Mouse (Mus musculus): ENCODE measurements around the gene Gpr153. TPM values are rescaled to one million over a fixed set of nuclear protein-coding genes. Genes with fewer than 3 reads are reported as not detected.
"Not testable (repeated sequence)": the region's sequence is repeated elsewhere in the genome, so short reads cannot be mapped to it uniquely, and the experiment has no call there.

Gene Gpr153
- 2.9 and 3.1 TPM in 2 replicates for polyA plus RNA-seq (2015; fragmentation: Nextera tagmentation; extraction: Ambion mirVana)

GRCm38 (mm10) chr4:152273621-152274236 lies at the start of gene Gpr153:
TSS of gene Gpr153 (plus strand) at chr4:152274232.
- Histone ChIP-seq H3K9me3 (ENCODE audit: control insufficient read depth) (no peaks in the 10 kb centered on the region), H3K27ac (ENCODE audit: low read depth, low read length) (peak within 1 kb of the TSS; percentile 29; the same call in 1 of the 2 replicates), H3K9ac (ENCODE audit: low read depth, low read length) (peak within 1 kb of the TSS; percentile 54), H3K4me1 (replicated peaks; ENCODE audit: control insufficient read depth, insufficient read depth, low read length) (no peaks in the 10 kb centered on the region), H3K4me2 (replicated peaks; ENCODE audit: low read depth) (peak within 1 kb of the TSS; percentile 85), H3K4me3 (ENCODE audit: low read depth, low read length) (peak within 1 kb of the TSS; percentile 53), H3K27me3 (replicated peaks; ENCODE audit: control insufficient read depth, insufficient read depth, low read length) (peaks cover 8% of the 10 kb centered on the region; the same call in 1 of the 2 replicates), H3K36me3 (ENCODE audit: control insufficient read depth, insufficient read depth) (no peaks in the 10 kb centered on the region; the same call in 1 of the 2 replicates)
- 2% methylated on average over 44 of the region's 48 CpGs for WGBS
- peak; percentile 52 for ATAC-seq
- no peak for TF ChIP-seq CTCF (IDR thresholded peaks at IDR 0.05; ENCODE audit: low read depth)

GRCm38 (mm10) chr4:152226901-152227486 lies 47.0 kb upstream of the Gpr153 start:
- no peak overlapping the region for H3K4me2 ChIP-seq (replicated peaks; ENCODE audit: low read depth)
- no peak for ATAC-seq
- H3K36me3 ChIP-seq (ENCODE audit: control insufficient read depth, insufficient read depth), result peaks cover 5% of the 10 kb centered on the region; the same call in 1 of the 2 replicates
- no peak overlapping the region for H3K4me3 ChIP-seq (ENCODE audit: low read depth, low read length)
- no peak for TF ChIP-seq CTCF (IDR thresholded peaks at IDR 0.05; ENCODE audit: low read depth)
- 0 out of 2 replicates have a peak, but pooled peaks cover 7% of the 10 kb centered on the region for H3K4me1 ChIP-seq (replicated peaks; ENCODE audit: control insufficient read depth, insufficient read depth, low read length)
- WGBS, result 88% methylated on average over 13 of the region's 13 CpGs
- no peak overlapping the region for H3K9ac ChIP-seq (ENCODE audit: low read depth, low read length)
- 0 out of 2 replicates have a peak overlapping the region, but pooled peaks have one; percentile 21 for H3K27ac ChIP-seq (ENCODE audit: low read depth, low read length)
- no peaks in the 10 kb centered on the region for H3K9me3 ChIP-seq (ENCODE audit: control insufficient read depth)
- H3K27me3 ChIP-seq (replicated peaks; ENCODE audit: control insufficient read depth, insufficient read depth, low read length), result no peaks in the 10 kb centered on the region

- whole genome bisulfite sequencing, result 49% methylated on average over 12 of the region's 12 CpGs
- no peak for TF ChIP-seq CTCF (IDR thresholded peaks at IDR 0.05; ENCODE audit: low read depth)
- no peaks in the 10 kb centered on the region for H3K9me3 ChIP-seq (ENCODE audit: control insufficient read depth)
- H3K4me3 ChIP-seq (ENCODE audit: low read depth, low read length), result no peak overlapping the region
- H3K36me3 ChIP-seq (ENCODE audit: control insufficient read depth, insufficient read depth), result peaks cover 5% of the 10 kb centered on the region; the same call in 1 of the 2 replicates
- H3K27ac ChIP-seq (ENCODE audit: low read depth, low read length), result peak overlapping the region; percentile 70
- H3K9ac ChIP-seq (ENCODE audit: low read depth, low read length), result no peak overlapping the region
- H3K4me1 ChIP-seq (replicated peaks; ENCODE audit: control insufficient read depth, insufficient read depth, low read length), result 0 out of 2 replicates have a peak, but pooled peaks cover 7% of the 10 kb centered on the region
- H3K4me2 ChIP-seq (replicated peaks; ENCODE audit: low read depth), result no peak overlapping the region
- peak; percentile 84 for ATAC-seq
- H3K27me3 ChIP-seq (replicated peaks; ENCODE audit: control insufficient read depth, insufficient read depth, low read length), result no peaks in the 10 kb centered on the region
Observed at GRCm38 (mm10) chr4:152227749-152228527, 46.1 kb upstream of the Gpr153 start.

GRCm38 (mm10) chr4:152230331-152230730 lies 43.7 kb upstream of the Gpr153 start:
- not testable (repeated sequence) for H3K4me1 ChIP-seq (replicated peaks; ENCODE audit: control insufficient read depth, insufficient read depth, low read length); H3K4me2 ChIP-seq (replicated peaks; ENCODE audit: low read depth); H3K9me3 ChIP-seq (ENCODE audit: control insufficient read depth); H3K36me3 ChIP-seq (ENCODE audit: control insufficient read depth, insufficient read depth); H3K4me3 ChIP-seq (ENCODE audit: low read depth, low read length); H3K9ac ChIP-seq (ENCODE audit: low read depth, low read length); H3K27me3 ChIP-seq (replicated peaks; ENCODE audit: control insufficient read depth, insufficient read depth, low read length)
- WGBS, result 45% methylated on average over 4 of the region's 4 CpGs
- ATAC-seq, result 0 out of 2 replicates have a peak, but pooled peaks have one; percentile 20
- H3K27ac ChIP-seq (ENCODE audit: low read depth, low read length), result peak overlapping the region; percentile 41

- Histone ChIP-seq H3K27me3 (replicated peaks; ENCODE audit: control insufficient read depth, insufficient read depth, low read length) (no peaks in the 10 kb centered on the region), H3K4me1 (replicated peaks; ENCODE audit: control insufficient read depth, insufficient read depth, low read length) (0 out of 2 replicates have a peak, but pooled peaks cover 7% of the 10 kb centered on the region), H3K4me3 (ENCODE audit: low read depth, low read length) (no peak overlapping the region), H3K4me2 (replicated peaks; ENCODE audit: low read depth) (no peak overlapping the region), H3K9me3 (ENCODE audit: control insufficient read depth) (no peaks in the 10 kb centered on the region), H3K9ac (ENCODE audit: low read depth, low read length) (no peak overlapping the region), H3K27ac (ENCODE audit: low read depth, low read length) (no peak overlapping the region), H3K36me3 (ENCODE audit: control insufficient read depth, insufficient read depth) (peaks cover 5% of the 10 kb centered on the region; the same call in 1 of the 2 replicates)
- ATAC-seq, result no peak
- TF ChIP-seq CTCF (IDR thresholded peaks at IDR 0.05; ENCODE audit: low read depth), result no peak
- 80% methylated on average over 7 of the region's 7 CpGs for WGBS
Observed at GRCm38 (mm10) chr4:152231326-152231725, 42.7 kb upstream of the Gpr153 start.

GRCm38 (mm10) chr4:152232411-152232903 lies 41.6 kb upstream of the Gpr153 start:
- 85% methylated on average over 4 of the region's 4 CpGs for WGBS
- Histone ChIP-seq H3K9ac (ENCODE audit: low read depth, low read length) (no peak overlapping the region), H3K27me3 (replicated peaks; ENCODE audit: control insufficient read depth, insufficient read depth, low read length) (no peaks in the 10 kb centered on the region), H3K9me3 (ENCODE audit: control insufficient read depth) (no peaks in the 10 kb centered on the region), H3K4me1 (replicated peaks; ENCODE audit: control insufficient read depth, insufficient read depth, low read length) (0 out of 2 replicates have a peak, but pooled peaks cover 7% of the 10 kb centered on the region), H3K27ac (ENCODE audit: low read depth, low read length) (no peak overlapping the region), H3K36me3 (ENCODE audit: control insufficient read depth, insufficient read depth) (peaks cover 5% of the 10 kb centered on the region; the same call in 1 of the 2 replicates), H3K4me3 (ENCODE audit: low read depth, low read length) (no peak overlapping the region), H3K4me2 (replicated peaks; ENCODE audit: low read depth) (no peak overlapping the region)
- TF ChIP-seq CTCF (IDR thresholded peaks at IDR 0.05; ENCODE audit: low read depth), result no peak
- no peak for ATAC-seq
